Mouse (Mus musculus) left cerebral cortex, adult 11 months (tissue): ENCODE data around the gene Rasa3.

Source experiments
- DNase-seq: peaks from one replicate; pipeline ENCODE4 v3.0.0; 2022; ENCODE audit warnings: low spot score

Rasa3 gene

GRCm38 (mm10) chr8:13685674-13686314 is 8.4 kb upstream of the Rasa3 start:
- DNase-seq = no peak

GRCm38 (mm10) chr8:13684131-13684530 is 6.7 kb upstream of the Rasa3 start:
- no peak for DNase-seq

- no peak for DNase-seq
Observed at GRCm38 (mm10) chr8:13678182-13678581, 779 bp upstream of the Rasa3 start.

GRCm38 (mm10) chr8:13676701-13677412 is 546 bp downstream of the Rasa3 start:
- DNase-seq = peak; percentile 72

GRCm38 (mm10) chr8:13676302-13676700 is 1.1 kb downstream of the Rasa3 start:
- no peak for DNase-seq

- no peak for DNase-seq
Observed at GRCm38 (mm10) chr8:13675524-13675923, 1.9 kb downstream of the Rasa3 start.

- DNase-seq = no peak
Observed at GRCm38 (mm10) chr8:13675121-13675520, 2.3 kb downstream of the Rasa3 start.

GRCm38 (mm10) chr8:13674294-13675010 is 3.0 kb downstream of the Rasa3 start:
- no peak for DNase-seq

GRCm38 (mm10) chr8:13673215-13673614 is 4.2 kb downstream of the Rasa3 start:
- no peak for DNase-seq

GRCm38 (mm10) chr8:13671246-13672003 is 6.0 kb downstream of the Rasa3 start:
- DNase-seq = no peak

- DNase-seq = no peak
Observed at GRCm38 (mm10) chr8:13670011-13670471, 7.4 kb downstream of the Rasa3 start.

GRCm38 (mm10) chr8:13668367-13668766 is 9.0 kb downstream of the Rasa3 start:
- DNase-seq = no peak

GRCm38 (mm10) chr8:13667917-13668316 is 9.5 kb downstream of the Rasa3 start:
- no peak for DNase-seq

GRCm38 (mm10) chr8:13665944-13666343 is 11.5 kb downstream of the Rasa3 start:
- DNase-seq = no peak

GRCm38 (mm10) chr8:13665538-13665937 is 11.9 kb downstream of the Rasa3 start:
- no peak for DNase-seq

GRCm38 (mm10) chr8:13664711-13665210 is 12.6 kb downstream of the Rasa3 start:
- no peak for DNase-seq

GRCm38 (mm10) chr8:13660323-13660722 is 17.1 kb downstream of the Rasa3 start:
- no peak for DNase-seq

GRCm38 (mm10) chr8:13657479-13657878 is 19.9 kb downstream of the Rasa3 start:
- DNase-seq = no peak

- DNase-seq = no peak
Observed at GRCm38 (mm10) chr8:13655033-13655351, 22.4 kb downstream of the Rasa3 start.

- DNase-seq = no peak
Observed at GRCm38 (mm10) chr8:13654350-13655032, 22.9 kb downstream of the Rasa3 start.

- DNase-seq = no peak
Observed at GRCm38 (mm10) chr8:13650541-13651191, 26.7 kb downstream of the Rasa3 start.
